Mouse (Mus musculus): ENCODE data around the gene Pvr. TPM values are rescaled to one million over a fixed set of nuclear protein-coding genes. Genes with fewer than 3 reads are reported as not detected.

Gene Pvr
- polyA plus RNA-seq, 1 experiment from 2014 or later = 8.9 TPM

DNA sequence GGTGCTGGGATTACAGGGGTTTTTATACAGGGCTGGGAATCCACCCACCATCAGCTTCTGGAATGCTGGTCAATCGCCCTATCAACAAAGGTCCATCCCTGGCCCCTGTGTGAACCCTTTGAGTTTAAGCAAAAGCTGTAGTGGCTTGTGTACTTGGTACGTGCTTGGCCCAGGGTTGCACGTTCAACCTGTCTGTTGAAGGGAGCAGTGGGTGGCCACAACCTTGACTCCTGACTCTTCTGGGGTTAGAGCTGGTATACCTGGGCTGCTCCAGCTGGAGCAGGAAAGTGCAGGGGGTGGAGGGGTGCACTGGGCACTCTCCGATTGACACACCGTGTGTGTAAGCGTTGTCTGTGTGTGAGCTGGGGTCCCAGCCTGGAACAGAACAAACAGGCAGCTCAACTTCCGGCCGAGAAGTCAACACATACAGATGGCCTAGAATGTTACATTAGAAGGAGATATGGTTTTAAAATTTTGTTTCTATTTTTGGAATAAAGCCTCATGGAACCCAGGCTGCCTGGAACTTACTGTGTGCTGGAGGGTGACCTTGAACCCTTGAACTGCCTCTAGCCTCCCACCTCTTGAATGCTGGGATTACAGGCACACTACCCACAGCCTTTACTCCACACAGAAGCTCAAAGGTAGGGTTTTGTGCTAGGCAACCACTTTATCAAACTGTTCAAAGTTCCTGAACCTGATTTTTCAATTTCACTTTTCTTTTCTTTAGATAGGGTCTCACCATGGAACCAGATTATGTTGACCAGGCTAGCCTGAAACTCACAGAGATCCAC, 55.5 kb downstream of the Pvr start:
- H3K9ac ChIP-seq (ENCODE audit: low read depth, low read length) = no peak overlapping the region
- peak overlapping the region; percentile 58 for H3K27ac ChIP-seq (ENCODE audit: low read depth, low read length)
- ATAC-seq = peak; percentile 55
- no peaks in the 10 kb centered on the region for H3K4me1 ChIP-seq (replicated peaks; ENCODE audit: control insufficient read depth, insufficient read depth, low read length)
- WGBS = 63% methylated on average over 8 of the region's 8 CpGs
- no peaks in the 10 kb centered on the region for H3K27me3 ChIP-seq (replicated peaks; ENCODE audit: control insufficient read depth, insufficient read depth, low read length)
- no peaks in the 10 kb centered on the region for H3K9me3 ChIP-seq (ENCODE audit: control insufficient read depth)
- no peak overlapping the region for H3K4me3 ChIP-seq (ENCODE audit: low read depth, low read length)
- H3K4me2 ChIP-seq (replicated peaks; ENCODE audit: low read depth) = no peak overlapping the region
- TF ChIP-seq CTCF (IDR thresholded peaks at IDR 0.05; ENCODE audit: low read depth) = no peak
- no peaks in the 10 kb centered on the region for H3K36me3 ChIP-seq (ENCODE audit: control insufficient read depth, insufficient read depth)

DNA sequence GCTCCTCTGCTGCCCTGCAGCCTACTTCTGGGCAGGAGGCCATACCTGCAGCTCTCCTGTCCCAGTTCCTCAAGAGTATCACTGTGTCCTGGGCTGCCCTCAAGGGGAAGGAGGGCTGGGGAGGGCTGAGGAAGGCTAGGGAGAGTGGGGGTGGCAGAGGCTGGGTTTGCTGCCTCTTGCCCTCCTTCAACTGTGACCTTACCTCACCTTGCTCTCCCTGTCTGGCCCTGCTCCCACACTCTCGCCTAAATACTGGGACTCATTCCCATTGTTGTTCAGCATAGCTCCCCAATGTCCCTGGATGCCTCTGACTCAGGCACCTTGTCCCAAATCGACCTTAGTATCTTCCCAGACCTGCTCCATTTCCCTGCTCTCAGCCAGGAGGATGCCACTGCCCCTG, 56.7 kb downstream of the Pvr start:
- no peak for TF ChIP-seq CTCF (IDR thresholded peaks at IDR 0.05; ENCODE audit: low read depth)
- Histone ChIP-seq H3K27me3 (replicated peaks; ENCODE audit: control insufficient read depth, insufficient read depth, low read length) (no peaks in the 10 kb centered on the region), H3K4me1 (replicated peaks; ENCODE audit: control insufficient read depth, insufficient read depth, low read length) (no peaks in the 10 kb centered on the region), H3K4me3 (ENCODE audit: low read depth, low read length) (no peak overlapping the region), H3K9me3 (ENCODE audit: control insufficient read depth) (no peaks in the 10 kb centered on the region), H3K9ac (ENCODE audit: low read depth, low read length) (no peak overlapping the region), H3K4me2 (replicated peaks; ENCODE audit: low read depth) (no peak overlapping the region), H3K27ac (ENCODE audit: low read depth, low read length) (no peak overlapping the region), H3K36me3 (ENCODE audit: control insufficient read depth, insufficient read depth) (no peaks in the 10 kb centered on the region)
- no peak for ATAC-seq
- 45% methylated on average over 2 of the region's 2 CpGs for WGBS

DNA sequence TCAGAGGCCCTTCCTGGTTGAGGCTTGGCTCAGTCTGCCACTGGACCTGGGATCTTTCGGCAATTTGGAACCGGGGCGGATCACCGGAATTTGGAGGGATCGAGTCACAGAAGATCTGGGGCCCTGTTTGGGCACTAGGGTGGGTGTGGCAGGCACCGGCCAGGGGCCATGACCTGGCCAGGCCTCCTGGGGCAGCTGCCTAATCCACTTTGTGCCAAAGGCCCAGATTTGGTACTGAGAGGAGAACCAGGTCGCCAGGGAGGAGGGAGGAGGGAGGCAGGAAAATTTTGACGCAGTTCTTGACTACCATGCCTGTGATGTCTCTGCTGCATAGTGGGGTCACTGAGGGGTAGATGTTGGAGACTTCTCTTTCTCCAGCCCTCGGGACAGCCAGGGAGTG, 59.8 kb downstream of the Pvr start, which contains the start of gene Ceacam16:
Gene Ceacam16 (minus strand): TSS at position 101 of the 400 bp plus-strand sequence.
- H3K4me2 ChIP-seq (replicated peaks; ENCODE audit: low read depth) = no peak within 1 kb of the TSS
- no peak for ATAC-seq
- no peaks in the 10 kb centered on the region for H3K9me3 ChIP-seq (ENCODE audit: control insufficient read depth)
- no peak within 1 kb of the TSS for H3K4me3 ChIP-seq (ENCODE audit: low read depth, low read length)
- no peak within 1 kb of the TSS for H3K27ac ChIP-seq (ENCODE audit: low read depth, low read length)
- no peaks in the 10 kb centered on the region for H3K27me3 ChIP-seq (replicated peaks; ENCODE audit: control insufficient read depth, insufficient read depth, low read length)
- H3K4me1 ChIP-seq (replicated peaks; ENCODE audit: control insufficient read depth, insufficient read depth, low read length) = no peaks in the 10 kb centered on the region
- no peaks in the 10 kb centered on the region for H3K36me3 ChIP-seq (ENCODE audit: control insufficient read depth, insufficient read depth)
- no peak for TF ChIP-seq CTCF (IDR thresholded peaks at IDR 0.05; ENCODE audit: low read depth)
- no peak within 1 kb of the TSS for H3K9ac ChIP-seq (ENCODE audit: low read depth, low read length)
- 79% methylated on average over 9 of the region's 9 CpGs for WGBS

DNA sequence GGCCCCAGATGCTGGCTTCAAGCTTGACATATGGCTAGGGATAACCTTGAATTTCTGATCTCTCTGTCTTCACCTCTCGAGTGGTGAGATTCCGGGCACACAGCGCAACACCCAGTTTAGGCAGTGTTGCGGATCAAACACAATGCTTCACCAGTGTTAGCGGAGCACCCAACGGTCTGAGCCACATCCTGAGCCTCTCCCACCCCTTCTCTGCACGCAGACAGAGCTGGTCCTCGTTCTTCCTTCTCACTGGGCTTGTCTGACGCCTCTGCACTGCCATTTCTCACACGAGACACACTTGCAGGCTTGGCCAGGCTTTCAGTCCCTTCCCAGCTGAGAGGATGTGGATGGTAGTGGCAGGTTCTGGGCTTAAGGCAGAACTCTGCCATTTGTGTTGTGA, 61.2 kb downstream of the Pvr start:
- Histone ChIP-seq H3K4me1 (replicated peaks; ENCODE audit: control insufficient read depth, insufficient read depth, low read length) (no peaks in the 10 kb centered on the region), H3K36me3 (ENCODE audit: control insufficient read depth, insufficient read depth) (no peaks in the 10 kb centered on the region), H3K9me3 (ENCODE audit: control insufficient read depth) (no peaks in the 10 kb centered on the region), H3K9ac (ENCODE audit: low read depth, low read length) (no peak overlapping the region), H3K4me2 (replicated peaks; ENCODE audit: low read depth) (no peak overlapping the region), H3K4me3 (ENCODE audit: low read depth, low read length) (no peak overlapping the region), H3K27ac (ENCODE audit: low read depth, low read length) (no peak overlapping the region), H3K27me3 (replicated peaks; ENCODE audit: control insufficient read depth, insufficient read depth, low read length) (0 out of 2 replicates have a peak, but pooled peaks cover 3% of the 10 kb centered on the region)
- 71% methylated on average over 10 of the region's 10 CpGs for WGBS
- no peak for ATAC-seq
- TF ChIP-seq CTCF (IDR thresholded peaks at IDR 0.05; ENCODE audit: low read depth) = no peak

DNA sequence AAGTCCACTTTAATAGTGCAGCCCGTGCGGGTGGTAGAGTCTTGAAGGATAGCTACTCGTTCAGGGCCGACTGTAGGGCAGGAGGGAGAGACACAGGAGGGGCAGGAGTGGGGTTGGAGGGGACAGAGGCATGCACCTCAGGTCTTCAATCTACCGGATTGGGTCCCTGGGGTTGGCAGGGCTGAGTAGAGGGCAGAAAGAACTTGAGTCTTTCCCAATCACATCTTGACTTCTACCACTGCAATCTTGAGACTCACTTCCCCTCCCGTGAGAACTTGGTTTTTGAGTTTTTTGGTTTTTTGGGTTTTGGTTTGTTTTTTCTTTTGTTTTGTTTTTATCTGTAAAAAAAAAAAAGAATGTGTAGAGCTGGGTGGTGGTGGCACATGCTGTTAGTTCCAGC, 64.7 kb downstream of the Pvr start:
- Histone ChIP-seq H3K4me1 (replicated peaks; ENCODE audit: control insufficient read depth, insufficient read depth, low read length) (no peaks in the 10 kb centered on the region), H3K27me3 (replicated peaks; ENCODE audit: control insufficient read depth, insufficient read depth, low read length) (peaks cover 24% of the 10 kb centered on the region), H3K9ac (ENCODE audit: low read depth, low read length) (no peak overlapping the region), H3K4me3 (ENCODE audit: low read depth, low read length) (no peak overlapping the region), H3K4me2 (replicated peaks; ENCODE audit: low read depth) (no peak overlapping the region), H3K9me3 (ENCODE audit: control insufficient read depth) (no peaks in the 10 kb centered on the region), H3K36me3 (ENCODE audit: control insufficient read depth, insufficient read depth) (no peaks in the 10 kb centered on the region), H3K27ac (ENCODE audit: low read depth, low read length) (no peak overlapping the region)
- TF ChIP-seq CTCF (IDR thresholded peaks at IDR 0.05; ENCODE audit: low read depth) = no peak
- 91% methylated on average over 6 of the region's 6 CpGs for WGBS
- no peak for ATAC-seq

DNA sequence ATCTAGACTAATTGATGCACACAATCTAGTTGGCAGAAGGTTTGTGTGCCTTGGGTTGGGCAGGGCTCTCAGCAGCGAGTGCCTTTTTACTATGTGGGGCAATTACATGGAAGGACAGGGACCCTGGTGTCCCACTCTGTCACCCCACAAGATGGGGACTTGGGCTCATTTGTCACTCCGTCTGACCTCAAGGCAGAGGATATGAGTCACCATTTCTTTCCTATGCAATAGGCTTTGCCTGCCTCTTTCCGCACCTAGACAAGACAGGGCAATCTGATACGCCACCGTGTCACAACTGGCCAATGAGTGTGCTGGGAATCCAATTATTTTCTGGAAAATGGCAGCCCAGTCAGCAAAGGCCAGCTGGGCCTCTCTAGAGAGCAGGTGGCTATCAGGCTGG, 65.3 kb downstream of the Pvr start:
- WGBS = 71% methylated on average over 5 of the region's 5 CpGs
- H3K36me3 ChIP-seq (ENCODE audit: control insufficient read depth, insufficient read depth) = no peaks in the 10 kb centered on the region
- no peak overlapping the region for H3K27ac ChIP-seq (ENCODE audit: low read depth, low read length)
- H3K9ac ChIP-seq (ENCODE audit: low read depth, low read length) = no peak overlapping the region
- TF ChIP-seq CTCF (IDR thresholded peaks at IDR 0.05; ENCODE audit: low read depth) = no peak
- no peak for ATAC-seq
- H3K27me3 ChIP-seq (replicated peaks; ENCODE audit: control insufficient read depth, insufficient read depth, low read length) = peaks cover 26% of the 10 kb centered on the region
- H3K4me1 ChIP-seq (replicated peaks; ENCODE audit: control insufficient read depth, insufficient read depth, low read length) = no peaks in the 10 kb centered on the region
- no peak overlapping the region for H3K4me2 ChIP-seq (replicated peaks; ENCODE audit: low read depth)
- no peak overlapping the region for H3K4me3 ChIP-seq (ENCODE audit: low read depth, low read length)
- no peaks in the 10 kb centered on the region for H3K9me3 ChIP-seq (ENCODE audit: control insufficient read depth)

Other genes with a start within 250 kb of the Pvr start
- 11,285 and 12,482 TPM in 2 replicates for gene Apoc2, start 243.2 kb downstream of the Pvr start, polyA plus RNA-seq (2015; fragmentation: Nextera tagmentation; extraction: Ambion mirVana)
- 5.6 and 13.5 TPM in 2 replicates for gene Gm44805, start 239.7 kb downstream of the Pvr start, polyA plus RNA-seq (2015; fragmentation: Nextera tagmentation; extraction: Ambion mirVana)
- gene Apoc4, start 239.7 kb downstream of the Pvr start, polyA plus RNA-seq (2015; fragmentation: Nextera tagmentation; extraction: Ambion mirVana) = 0.70 and 1.4 TPM in 2 replicates
- 34.7 and 50.0 TPM in 2 replicates for gene Apoc1, start 228.5 kb downstream of the Pvr start, polyA plus RNA-seq (2015; fragmentation: Nextera tagmentation; extraction: Ambion mirVana)
- gene Apoe, start 222.0 kb downstream of the Pvr start, polyA plus RNA-seq (2015; fragmentation: Nextera tagmentation; extraction: Ambion mirVana) = 435 and 436 TPM in 2 replicates
- gene Tomm40, start 205.7 kb downstream of the Pvr start, polyA plus RNA-seq (2015; fragmentation: Nextera tagmentation; extraction: Ambion mirVana) = 80.1 and 85.5 TPM in 2 replicates
- gene Nectin2, start 170.7 kb downstream of the Pvr start, polyA plus RNA-seq (2015; fragmentation: Nextera tagmentation; extraction: Ambion mirVana) = 93.1 and 94.7 TPM in 2 replicates
- 36.2 and 38.0 TPM in 2 replicates for gene Bcam, start 150.1 kb downstream of the Pvr start, polyA plus RNA-seq (2015; fragmentation: Nextera tagmentation; extraction: Ambion mirVana)
- gene Cblc, start 124.4 kb downstream of the Pvr start, polyA plus RNA-seq (2015; fragmentation: Nextera tagmentation; extraction: Ambion mirVana) = 54.8 and 56.5 TPM in 2 replicates
- gene Bcl3, start 98.4 kb downstream of the Pvr start, polyA plus RNA-seq (2015; fragmentation: Nextera tagmentation; extraction: Ambion mirVana) = 19.0 and 23.7 TPM in 2 replicates
- 0.16 and 0.39 TPM in 2 replicates for gene Gm19345, start 69.2 kb downstream of the Pvr start, polyA plus RNA-seq (2015; fragmentation: Nextera tagmentation; extraction: Ambion mirVana)
- gene Ceacam16, start 59.9 kb downstream of the Pvr start, polyA plus RNA-seq (2015; fragmentation: Nextera tagmentation; extraction: Ambion mirVana) = not detected in 2 replicates
- gene Ceacam19, start 33.2 kb downstream of the Pvr start, polyA plus RNA-seq (2015; fragmentation: Nextera tagmentation; extraction: Ambion mirVana) = not detected in 2 replicates
- 171 and 189 TPM in 2 replicates for gene Igsf23, start 29.6 kb upstream of the Pvr start, polyA plus RNA-seq (2015; fragmentation: Nextera tagmentation; extraction: Ambion mirVana)
- gene Ceacam20, start 44.3 kb upstream of the Pvr start, polyA plus RNA-seq (2015; fragmentation: Nextera tagmentation; extraction: Ambion mirVana) = 36.1 and 39.7 TPM in 2 replicates
- gene Nlrp9b, start 70.3 kb upstream of the Pvr start, polyA plus RNA-seq (2015; fragmentation: Nextera tagmentation; extraction: Ambion mirVana) = 1.9 and 2.7 TPM in 2 replicates
- gene Vmn1r91, start 178.5 kb upstream of the Pvr start, polyA plus RNA-seq (2015; fragmentation: Nextera tagmentation; extraction: Ambion mirVana) = not detected in 2 replicates
- gene Gm16442, start 201.4 kb upstream of the Pvr start, polyA plus RNA-seq (2015; fragmentation: Nextera tagmentation; extraction: Ambion mirVana) = not detected in 2 replicates
- gene Vmn1r93, start 217.9 kb upstream of the Pvr start, polyA plus RNA-seq (2015; fragmentation: Nextera tagmentation; extraction: Ambion mirVana) = not detected in 2 replicates
- gene Vmn1r94, start 247.2 kb upstream of the Pvr start, polyA plus RNA-seq (2015; fragmentation: Nextera tagmentation; extraction: Ambion mirVana) = not detected in 2 replicates